Mouse (Mus musculus): Measurements from ENCODE around the gene Gm48551. TPM values are rescaled to one million over a fixed set of nuclear protein-coding genes. Genes with fewer than 3 reads are reported as not detected.

The Gm48551 gene
- polyA plus RNA-seq, 1 experiment from 2014 or later: 0.07 TPM

DNA sequence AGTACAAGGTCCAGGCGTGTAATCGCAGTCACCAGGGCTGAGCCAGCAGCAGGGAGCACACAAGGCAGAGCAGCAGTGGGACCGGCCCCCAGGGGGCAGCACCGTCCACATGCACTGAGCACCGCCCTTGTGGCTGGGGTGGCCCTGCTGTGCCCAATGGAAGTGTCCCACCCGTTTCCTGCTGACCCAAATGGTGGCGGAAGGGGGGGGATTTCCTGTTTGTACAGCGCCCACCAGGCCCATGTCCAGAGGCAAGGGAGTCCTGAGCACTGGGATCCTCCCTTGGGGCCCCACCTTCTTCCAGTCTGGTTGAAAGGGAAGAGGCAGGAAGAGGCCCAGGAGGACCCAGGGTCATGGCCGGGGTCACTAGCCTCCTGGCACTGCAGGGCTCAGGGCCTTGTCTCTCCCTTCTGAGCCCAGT is 24.6 kb downstream of the Gm48551 start:
- peak overlapping the region; percentile 93 for H3K27ac ChIP-seq
- no peak overlapping the region for H3K4me3 ChIP-seq (ENCODE audit: inconsistent target)
- H3K36me3 ChIP-seq (ENCODE audit: inconsistent target): peaks cover 5% of the 10 kb centered on the region; the same call in 1 of the 2 replicates
- 10% methylated on average over 8 of the region's 9 CpGs for WGBS (ENCODE audit: missing documents)
- peaks cover 78% of the 10 kb centered on the region for H3K79me2 ChIP-seq (ENCODE audit: inconsistent target)

DNA sequence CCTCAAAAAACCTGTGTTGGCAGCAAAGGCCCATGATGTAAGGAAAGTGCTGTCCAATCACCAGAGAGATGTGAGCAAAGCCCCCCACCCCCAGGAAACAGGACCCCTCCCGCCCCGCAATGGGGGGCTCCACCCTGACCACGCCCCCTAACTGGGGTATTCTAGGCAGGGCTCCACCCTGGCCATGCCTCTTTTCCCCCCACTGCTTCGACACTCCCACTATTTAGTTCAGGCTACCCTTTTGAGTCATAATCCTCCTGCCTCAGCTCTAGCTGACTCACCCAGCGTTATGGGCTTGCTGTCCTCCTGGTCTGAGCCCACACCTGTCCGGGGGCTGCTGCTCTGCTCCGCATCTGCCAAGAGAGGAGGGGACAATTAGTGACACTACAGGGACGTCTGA is 25.1 kb downstream of the Gm48551 start:
- WGBS (ENCODE audit: missing documents): 25% methylated on average over 7 of the region's 8 CpGs
- Histone ChIP-seq H3K27ac (peak overlapping the region; percentile 93), H3K36me3 (ENCODE audit: inconsistent target) (peaks cover under 1% of the 10 kb centered on the region; the same call in 1 of the 2 replicates), H3K4me3 (ENCODE audit: inconsistent target) (peak overlapping the region; percentile 22), H3K79me2 (ENCODE audit: inconsistent target) (peaks cover 78% of the 10 kb centered on the region)

DNA sequence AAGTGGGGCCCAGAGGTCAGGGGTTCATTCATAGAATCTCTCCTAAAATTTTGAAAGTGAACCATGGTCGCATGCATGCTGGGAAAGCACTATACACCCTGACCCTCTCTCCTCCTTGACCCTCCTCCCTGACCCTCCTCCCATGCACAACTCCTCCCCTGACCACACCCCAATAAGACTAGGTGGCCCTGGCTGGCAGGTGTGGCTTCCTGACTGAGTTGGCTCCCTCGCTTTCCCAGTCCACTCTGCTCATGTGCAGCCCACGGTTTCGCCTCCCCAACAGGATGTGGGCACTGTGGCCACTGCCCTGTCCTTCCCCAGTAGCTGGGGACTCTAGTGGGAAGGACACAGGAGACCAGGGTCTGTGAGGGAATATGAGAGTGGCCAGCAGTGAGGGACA is 26.1 kb downstream of the Gm48551 start:
- peak overlapping the region; percentile 93 for H3K27ac ChIP-seq
- 25% methylated on average over 4 of the region's 4 CpGs for WGBS (ENCODE audit: missing documents)
- no peaks in the 10 kb centered on the region for H3K36me3 ChIP-seq (ENCODE audit: inconsistent target)
- H3K4me3 ChIP-seq (ENCODE audit: inconsistent target): peak overlapping the region; percentile 22
- peaks cover 80% of the 10 kb centered on the region for H3K79me2 ChIP-seq (ENCODE audit: inconsistent target)

DNA sequence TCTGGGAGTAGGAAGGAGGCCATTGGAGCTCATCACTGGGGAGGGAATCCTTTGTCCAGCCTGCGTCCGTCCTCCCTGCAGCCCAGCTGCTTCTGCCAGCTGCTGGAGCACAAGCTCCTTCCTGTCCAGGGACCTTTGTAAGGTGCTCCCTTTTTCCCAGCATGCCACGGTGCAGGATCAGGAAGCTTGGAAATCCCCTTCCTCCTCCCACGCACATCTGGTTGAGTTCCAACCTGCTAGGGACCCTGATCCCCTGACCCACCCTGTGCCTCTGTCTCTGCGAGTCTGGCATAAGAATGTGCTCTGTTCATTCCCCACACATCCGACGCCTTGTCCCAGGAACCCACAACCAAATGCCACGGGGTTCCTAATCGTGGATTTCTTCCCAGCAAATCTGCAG is 26.7 kb downstream of the Gm48551 start:
- peak overlapping the region; percentile 93 for H3K27ac ChIP-seq
- no peak overlapping the region for H3K4me3 ChIP-seq (ENCODE audit: inconsistent target)
- H3K36me3 ChIP-seq (ENCODE audit: inconsistent target): no peaks in the 10 kb centered on the region
- WGBS (ENCODE audit: missing documents): 78% methylated on average over 9 of the region's 9 CpGs
- H3K79me2 ChIP-seq (ENCODE audit: inconsistent target): peaks cover 80% of the 10 kb centered on the region

DNA sequence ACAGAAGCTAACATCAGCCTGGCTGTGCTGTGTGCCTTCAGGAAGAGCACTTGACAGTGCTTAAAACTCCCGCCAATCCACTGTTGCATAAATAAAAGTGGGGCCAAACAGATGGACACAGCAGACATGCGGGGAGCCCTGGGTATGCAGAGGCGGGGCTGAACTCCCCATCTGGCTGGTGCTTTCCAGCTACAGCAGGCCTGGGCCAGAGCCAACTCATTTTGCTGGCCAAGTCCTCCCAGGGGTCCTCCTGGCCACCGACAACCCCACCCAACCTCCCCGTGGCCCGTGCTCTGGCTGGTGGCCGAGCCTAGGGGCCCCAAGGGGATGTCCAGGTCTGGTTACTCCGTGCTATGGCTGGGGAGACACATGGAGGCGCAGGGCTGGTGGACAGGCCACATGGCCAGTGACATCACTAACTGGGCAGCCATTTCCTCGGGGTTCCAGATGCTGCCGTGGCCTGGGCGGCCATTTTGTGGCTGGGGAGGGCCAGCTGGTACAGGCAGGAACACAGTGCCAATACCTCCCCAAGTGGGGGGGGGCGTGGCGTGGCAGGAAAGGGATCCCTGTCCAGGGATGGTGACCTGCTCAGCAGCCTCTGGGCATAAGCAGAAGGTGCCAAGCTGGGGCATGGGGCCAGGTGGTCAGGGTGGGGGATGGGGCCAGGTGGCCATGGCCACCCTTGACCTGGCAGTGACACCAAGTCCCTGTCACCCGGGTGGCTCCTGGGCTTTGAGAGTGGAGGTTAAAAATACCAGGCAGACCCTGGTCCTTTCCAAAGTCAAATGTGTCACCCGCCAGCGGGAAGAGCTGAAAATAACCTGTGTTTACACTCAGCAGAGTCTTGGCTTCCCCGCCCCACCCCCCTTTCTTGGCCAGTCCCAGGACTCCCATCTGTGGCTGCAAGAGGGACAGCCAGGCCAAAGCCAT is 27.5 kb downstream of the Gm48551 start:
- WGBS (ENCODE audit: missing documents): 71% methylated on average over 18 of the region's 18 CpGs
- Histone ChIP-seq H3K36me3 (ENCODE audit: inconsistent target) (no peaks in the 10 kb centered on the region), H3K27ac (0 out of 2 replicates have a peak overlapping the region, but pooled peaks have one; percentile 93), H3K79me2 (ENCODE audit: inconsistent target) (peaks cover 80% of the 10 kb centered on the region), H3K4me3 (ENCODE audit: inconsistent target) (no peak overlapping the region)

DNA sequence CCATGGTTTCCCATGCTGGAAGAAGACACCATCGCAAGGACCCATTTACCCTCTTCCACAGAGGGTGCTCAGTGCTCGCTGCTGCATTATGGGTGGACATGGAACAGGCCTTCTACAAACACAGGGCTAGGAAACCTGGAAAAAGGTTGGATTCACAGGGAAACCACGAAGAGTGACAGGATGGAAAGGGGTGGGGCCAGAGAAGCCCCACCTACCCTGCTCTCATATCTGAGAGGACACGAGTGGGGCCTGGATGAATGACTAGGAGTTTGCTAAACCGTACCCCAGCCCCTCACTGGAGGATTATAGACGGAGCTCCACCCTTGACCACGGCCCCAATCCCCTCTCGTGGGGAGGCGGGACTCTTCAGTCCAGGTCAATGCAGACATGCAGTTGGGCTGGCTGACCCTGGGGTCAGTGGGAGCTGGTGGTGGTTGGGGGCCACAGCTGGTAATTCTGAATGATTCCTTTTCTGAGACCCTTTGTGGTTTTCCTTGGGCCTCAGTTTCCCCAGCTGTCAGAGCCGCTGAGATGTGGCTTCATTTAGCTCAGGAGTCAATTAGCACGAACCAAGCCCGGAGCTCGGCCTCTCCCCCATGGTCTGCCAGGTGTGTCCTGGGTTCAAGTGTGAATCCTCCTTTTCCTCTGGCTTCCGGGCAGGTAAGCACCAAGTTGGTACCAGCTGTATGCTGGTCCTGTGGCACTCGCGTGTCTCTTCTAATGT is 28.5 kb downstream of the Gm48551 start:
- H3K27ac ChIP-seq: peak overlapping the region; percentile 67; the same call in 1 of the 2 replicates
- H3K79me2 ChIP-seq (ENCODE audit: inconsistent target): peaks cover 81% of the 10 kb centered on the region; the same call in 1 of the 2 replicates
- H3K4me3 ChIP-seq (ENCODE audit: inconsistent target): no peak overlapping the region
- 79% methylated on average over 16 of the region's 16 CpGs for WGBS (ENCODE audit: missing documents)
- no peaks in the 10 kb centered on the region for H3K36me3 ChIP-seq (ENCODE audit: inconsistent target)

DNA sequence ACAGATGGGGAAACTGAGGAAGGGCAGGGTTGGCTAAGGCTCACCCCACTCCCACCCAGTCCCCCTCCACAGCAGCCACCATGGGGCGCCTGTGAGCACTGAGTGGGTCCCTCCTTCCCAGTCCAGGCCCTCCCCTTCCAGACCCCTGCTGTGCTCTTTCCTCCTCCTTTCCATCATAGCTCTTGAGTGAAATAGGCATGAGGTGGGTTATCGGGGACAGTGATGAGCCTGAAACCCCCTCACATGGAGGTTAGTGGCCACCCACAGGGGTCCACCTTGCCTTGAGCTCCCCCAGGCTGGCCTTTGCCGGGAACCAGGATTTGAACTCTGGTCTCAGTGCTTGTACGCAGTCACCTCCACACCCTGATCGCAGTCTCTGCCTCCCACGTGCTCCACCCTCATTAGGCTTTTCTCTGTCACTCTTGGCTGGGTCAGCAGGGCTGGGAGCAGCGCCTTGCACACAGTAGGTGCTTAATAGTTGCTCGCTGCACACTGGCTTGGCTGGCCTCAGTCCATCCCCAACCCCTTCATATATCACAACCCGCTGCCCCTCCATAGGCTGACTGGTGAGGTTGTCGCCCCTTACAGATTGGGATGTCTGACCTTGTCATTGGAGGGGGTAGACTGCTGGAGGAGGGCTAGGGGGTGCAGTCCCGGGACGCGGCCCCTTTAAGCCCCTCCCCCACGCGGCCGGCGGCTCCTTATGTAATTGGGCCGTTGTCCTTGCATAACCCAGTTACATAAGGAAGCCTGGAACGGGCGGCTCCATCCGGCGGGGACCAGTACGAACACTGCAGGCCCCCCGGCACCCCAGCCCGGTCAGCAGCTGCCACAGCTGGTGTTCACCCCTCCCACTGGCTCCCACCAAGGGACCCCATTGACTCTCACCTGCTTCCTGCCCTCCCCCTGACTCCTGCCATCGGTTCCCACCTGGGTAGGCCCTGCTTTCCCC is 29.3 kb downstream of the Gm48551 start:
- peak overlapping the region; percentile 27 for H3K4me3 ChIP-seq (ENCODE audit: inconsistent target)
- no peaks in the 10 kb centered on the region for H3K36me3 ChIP-seq (ENCODE audit: inconsistent target)
- H3K79me2 ChIP-seq (ENCODE audit: inconsistent target): peaks cover 89% of the 10 kb centered on the region; the same call in 1 of the 2 replicates
- peak overlapping the region; percentile 67 for H3K27ac ChIP-seq
- 18% methylated on average over 25 of the region's 26 CpGs for WGBS (ENCODE audit: missing documents)

DNA sequence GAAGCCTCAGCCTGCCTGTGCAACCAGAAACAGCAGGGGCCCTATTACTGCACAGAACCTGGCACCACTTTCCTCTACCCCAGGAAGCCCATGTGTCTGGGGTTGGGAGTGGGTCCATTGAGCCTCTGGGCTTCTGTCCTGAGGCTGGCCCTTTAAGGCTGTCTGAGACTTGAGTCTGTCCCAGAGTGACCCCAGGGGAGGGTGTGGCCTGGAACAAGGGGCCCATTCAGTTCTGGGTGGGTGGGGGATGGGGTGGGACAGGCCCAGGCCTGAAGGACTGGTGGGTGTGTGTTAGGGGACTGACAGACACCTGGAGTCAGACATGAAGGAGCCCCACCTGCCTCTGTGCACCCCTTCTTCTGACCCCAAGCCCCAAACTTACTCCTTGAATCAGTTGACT is 30.4 kb downstream of the Gm48551 start:
- peak overlapping the region; percentile 67 for H3K27ac ChIP-seq
- H3K4me3 ChIP-seq (ENCODE audit: inconsistent target): peak overlapping the region; percentile 27
- peaks cover 94% of the 10 kb centered on the region for H3K79me2 ChIP-seq (ENCODE audit: inconsistent target)
- no peaks in the 10 kb centered on the region for H3K36me3 ChIP-seq (ENCODE audit: inconsistent target)

DNA sequence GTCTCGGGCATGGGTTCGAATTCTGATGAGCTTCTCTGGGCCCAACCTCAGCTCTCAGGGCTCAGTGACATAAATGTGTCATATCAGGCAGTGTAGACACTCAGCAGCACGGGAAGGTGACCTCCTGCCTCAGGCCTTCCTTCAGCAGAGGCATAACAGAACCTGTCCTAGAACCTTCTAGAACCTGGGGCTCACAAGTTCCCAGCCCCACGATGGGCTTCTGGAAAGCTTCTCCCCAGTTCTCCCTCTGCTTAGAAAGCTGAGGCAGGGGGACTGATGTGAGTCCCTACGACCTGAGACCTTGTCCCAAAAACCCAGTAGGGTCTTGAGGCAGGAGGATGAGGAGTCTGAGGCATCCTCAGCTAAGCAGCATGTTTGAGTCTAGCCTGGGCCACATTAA is 30.9 kb downstream of the Gm48551 start:
- Histone ChIP-seq H3K27ac (peak overlapping the region; percentile 67; the same call in 1 of the 2 replicates), H3K4me3 (ENCODE audit: inconsistent target) (no peak overlapping the region), H3K79me2 (ENCODE audit: inconsistent target) (peaks cover 94% of the 10 kb centered on the region), H3K36me3 (ENCODE audit: inconsistent target) (no peaks in the 10 kb centered on the region)
- 76% methylated on average over 5 of the region's 5 CpGs for WGBS (ENCODE audit: missing documents)

DNA sequence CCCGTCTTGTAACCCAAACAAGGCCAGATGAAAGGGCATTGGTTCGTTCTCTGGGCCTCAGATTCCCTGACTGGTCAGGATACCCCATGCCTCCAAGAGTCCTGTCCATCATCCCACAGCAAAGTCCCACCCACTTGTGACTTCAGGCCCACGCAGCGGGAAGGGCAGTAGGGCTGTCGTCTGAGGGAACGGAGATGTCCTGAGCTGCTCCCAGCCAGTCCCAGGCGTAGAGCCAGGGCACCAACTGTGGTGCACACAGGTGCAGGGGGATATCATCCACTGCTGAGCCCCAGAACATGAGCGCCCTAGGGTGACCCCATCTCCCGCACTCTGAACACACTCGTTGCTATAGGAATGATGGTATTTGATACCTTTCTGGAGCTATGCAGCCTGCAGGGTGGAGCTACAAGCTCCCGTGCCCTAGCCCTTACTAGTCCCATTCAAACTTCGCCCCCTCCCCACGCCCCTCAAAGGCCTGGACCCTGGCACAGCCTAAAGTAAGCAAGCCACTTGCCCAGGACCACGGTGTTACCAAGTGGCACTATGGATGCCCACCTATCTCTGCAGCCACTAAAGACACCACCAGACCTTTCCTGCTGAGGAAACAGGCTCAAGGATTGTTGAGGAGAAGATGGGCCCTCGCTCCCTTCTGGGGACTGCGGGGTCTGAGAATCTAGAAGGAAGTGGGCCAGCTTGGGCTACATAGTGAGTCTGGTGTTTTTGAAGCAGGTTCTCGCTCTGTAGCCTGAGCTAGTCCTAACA is 31.5 kb downstream of the Gm48551 start:
- no peak overlapping the region for H3K4me3 ChIP-seq (ENCODE audit: inconsistent target)
- H3K79me2 ChIP-seq (ENCODE audit: inconsistent target): peaks cover 97% of the 10 kb centered on the region
- WGBS (ENCODE audit: missing documents): 91% methylated on average over 17 of the region's 17 CpGs
- H3K36me3 ChIP-seq (ENCODE audit: inconsistent target): no peaks in the 10 kb centered on the region
- H3K27ac ChIP-seq: no peak overlapping the region

DNA sequence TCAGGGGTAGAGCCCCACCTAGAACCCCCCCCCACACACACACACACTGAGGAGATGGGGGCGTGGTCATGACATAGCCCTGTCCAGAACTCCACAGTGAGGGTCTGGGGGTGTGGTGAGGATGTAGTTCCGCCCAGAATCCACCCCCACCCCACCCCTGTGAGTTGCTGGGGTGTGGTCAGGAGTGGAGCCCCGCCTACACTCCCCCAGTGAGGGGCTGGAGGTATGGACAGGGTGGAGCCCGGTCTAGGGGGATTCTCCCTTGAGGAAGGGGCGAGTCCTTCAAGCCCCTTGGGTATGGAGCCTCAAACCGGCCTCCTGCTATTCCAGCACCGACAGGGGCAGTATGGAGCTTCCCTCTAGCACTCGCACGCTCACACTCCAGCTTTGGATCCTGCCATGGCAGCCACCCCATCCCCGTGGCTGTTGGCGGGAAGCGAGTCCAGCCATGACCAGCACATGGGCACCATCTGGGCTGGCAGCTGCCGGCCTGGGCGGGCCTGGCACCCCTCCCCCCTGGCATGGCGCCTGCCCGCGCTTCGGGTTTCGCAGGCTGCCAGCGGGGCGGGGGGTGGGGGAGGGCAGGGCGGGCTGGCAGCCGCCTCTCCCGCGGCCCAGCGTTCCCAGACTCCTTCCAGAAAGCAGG is 32.4 kb downstream of the Gm48551 start:
- Histone ChIP-seq H3K27ac (no peak overlapping the region), H3K36me3 (ENCODE audit: inconsistent target) (no peaks in the 10 kb centered on the region), H3K4me3 (ENCODE audit: inconsistent target) (no peak overlapping the region), H3K79me2 (ENCODE audit: inconsistent target) (peaks cover 97% of the 10 kb centered on the region)
- 22% methylated on average over 17 of the region's 26 CpGs for WGBS (ENCODE audit: missing documents)

DNA sequence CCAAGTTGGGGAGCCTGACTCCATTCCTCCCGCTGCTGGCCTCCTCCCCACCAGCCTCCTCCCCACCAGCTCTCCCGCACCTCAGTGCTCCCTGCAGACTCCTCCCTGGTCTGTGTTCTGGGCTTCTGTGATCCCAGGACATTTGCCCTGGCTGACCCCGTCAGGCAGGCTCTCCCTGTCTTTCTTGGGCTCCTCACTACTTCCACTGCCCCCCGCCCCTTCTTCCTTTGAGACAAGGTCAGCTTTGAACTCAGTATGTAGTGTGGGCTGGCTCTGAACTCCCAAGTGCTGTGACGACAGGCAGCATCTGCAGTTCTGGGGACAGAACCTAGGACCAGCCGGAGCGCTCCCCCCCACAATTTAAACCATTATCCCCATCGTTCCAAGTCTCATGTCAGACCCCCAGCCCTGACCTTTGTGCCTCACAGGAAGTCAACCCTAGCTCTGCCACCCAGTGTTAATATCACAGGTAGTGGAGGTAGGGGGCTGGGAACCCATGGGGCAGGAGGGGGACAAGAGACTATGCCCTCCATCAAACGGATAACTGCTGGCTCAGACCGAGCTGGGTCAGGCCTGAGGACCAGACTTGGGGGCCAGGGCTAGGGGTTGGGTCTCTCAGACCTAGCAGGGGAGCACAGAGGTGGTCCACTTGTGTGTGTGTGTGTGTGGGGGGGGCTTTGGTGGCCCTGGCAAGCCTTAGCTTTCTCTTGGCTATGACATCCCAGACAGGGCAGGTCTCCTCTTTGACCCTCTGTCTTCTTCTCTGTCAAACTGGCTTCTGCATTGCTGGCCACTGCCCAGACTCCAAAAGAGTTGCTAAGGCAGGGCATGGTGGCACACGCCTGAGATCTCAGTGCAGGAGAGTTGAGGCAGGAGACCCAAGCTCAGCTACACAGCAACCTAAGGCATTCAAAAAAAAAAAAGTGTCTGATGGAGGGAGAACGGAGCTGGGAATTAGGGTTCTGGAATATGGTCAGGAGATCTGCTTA is 33.3 kb downstream of the Gm48551 start:
- Histone ChIP-seq H3K27ac (no peak overlapping the region), H3K36me3 (ENCODE audit: inconsistent target) (no peaks in the 10 kb centered on the region), H3K4me3 (ENCODE audit: inconsistent target) (no peak overlapping the region), H3K79me2 (ENCODE audit: inconsistent target) (peaks cover 97% of the 10 kb centered on the region)
- 70% methylated on average over 12 of the region's 12 CpGs for WGBS (ENCODE audit: missing documents)

Measured in macrophage (primary cell).